Mouse (Mus musculus): ENCODE measurements around the gene Ptcra. TPM values are rescaled to one million over a fixed set of nuclear protein-coding genes. Genes with fewer than 3 reads are reported as not detected.

Ptcra gene
- total and polyA plus RNA-seq, 3 experiments = 0.17 to 0.56 (median 0.34) TPM

DNA sequence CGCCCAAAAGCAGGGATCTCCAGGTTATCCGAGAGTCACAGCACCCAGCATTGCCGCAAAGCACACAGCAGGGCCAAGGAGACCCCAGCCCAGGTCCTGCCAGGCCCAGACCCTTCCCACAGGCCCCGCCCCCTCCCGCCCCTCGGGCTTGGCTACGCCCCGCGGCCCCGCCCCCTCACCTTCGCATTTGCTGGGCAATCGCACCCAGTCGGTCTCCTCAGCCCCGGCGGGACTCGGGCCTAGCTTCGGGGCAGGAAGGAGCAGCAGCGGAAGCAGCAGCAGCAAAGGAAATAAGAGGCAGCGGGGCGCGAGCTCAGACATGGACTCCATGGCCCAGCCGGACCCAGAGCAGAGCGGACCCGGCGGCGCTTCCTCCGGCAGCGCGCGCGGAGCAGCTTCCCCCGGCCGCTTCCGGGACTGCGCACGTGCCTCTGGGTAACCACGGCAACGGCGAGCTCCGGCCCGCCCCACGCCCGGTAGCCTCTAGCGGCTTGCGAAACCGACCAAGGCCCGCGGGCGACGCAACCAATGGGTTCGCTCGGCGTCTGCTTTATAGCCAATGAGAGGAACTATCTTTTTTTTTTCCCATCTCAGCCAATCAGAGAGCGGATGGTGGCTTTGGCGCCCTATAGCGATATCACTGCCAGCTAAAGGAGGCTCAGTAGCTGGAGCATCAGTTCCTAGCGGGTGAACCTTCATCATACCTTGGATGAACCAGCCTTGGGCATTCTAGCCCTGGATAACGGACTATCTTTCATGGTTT lies 11.5 kb downstream of the Ptcra start, which contains the start of gene Cnpy3:
TSS of gene Cnpy3 (minus strand) at position 421 of the 763 bp plus-strand sequence.
- Histone ChIP-seq H3K4me3 (replicated peaks in 1 of 3; ENCODE audit: low read depth in 2 of 3, low read length in 2 of 3, poor library complexity in 1 of 3) (peak within 1 kb of the TSS; percentile 68 to 79 (median 73)), H3K79me2 (replicated peaks; ENCODE audit: control insufficient read depth, extremely low read depth, insufficient read depth, poor library complexity, severe bottlenecking) (peaks cover 29% of the 10 kb centered on the region), H3K4me1 (ENCODE audit: control insufficient read depth in 1 of 2, insufficient read depth in 2 of 2) (peaks cover 7 to 33% of the 10 kb centered on the region in 2 experiments; a peak in 3 of 4 replicates), H3K36me3 (replicated peaks in 1 of 2; ENCODE audit: control insufficient read depth in 1 of 2, insufficient read depth in 1 of 2, low read length in 1 of 2) (peaks cover 4 to 12% of the 10 kb centered on the region in 2 experiments), H3K27me3 (replicated peaks) (no peaks in the 10 kb centered on the region), H3K9me3 (replicated peaks; ENCODE audit: low read length) (peaks cover 13% of the 10 kb centered on the region), H3K9ac (ENCODE audit: insufficient read depth, low read depth) (peak within 1 kb of the TSS; percentile 98), H3K27ac (ENCODE audit: insufficient read depth, low read depth) (peak within 1 kb of the TSS; percentile 99), H3K4me2 (ENCODE audit: insufficient read depth, low read depth, poor library complexity, severe bottlenecking) (peak within 1 kb of the TSS; percentile 88)
- peak; percentile 97 for DNase-seq (ENCODE audit: extremely low read depth)
- dilution Hi-C loops (cut with MboI; ENCODE audit: extremely low pct_ligation_motif_present, extremely low pct_unique_long_range_greater_than_20kb, low sequenced_read_pairs) = no loop called here
- in situ Hi-C loops (cut with MboI; ENCODE audit: low pct_ligation_motif_present, low pct_unique_long_range_greater_than_20kb, low sequenced_read_pairs) = no loop called here
- peak; percentile 94 for TF ChIP-seq CHD2 (IDR thresholded peaks at IDR 0.05; ENCODE audit: low read length)
- TF ChIP-seq ELF1 (IDR thresholded peaks at IDR 0.05; ENCODE audit: low read depth, low read length) = peak; percentile 96
- peak; percentile 96 for TF ChIP-seq MAX (IDR thresholded peaks at IDR 0.05; ENCODE audit: low read length)
- TF ChIP-seq ZC3H11A (IDR thresholded peaks at IDR 0.05; ENCODE audit: low read depth, low read length) = no peak
- no peak for TF ChIP-seq MAFK (IDR thresholded peaks at IDR 0.05; ENCODE audit: insufficient replicate concordance, low read length)
- no peak for TF ChIP-seq PAX5 (IDR thresholded peaks at IDR 0.05; ENCODE audit: low read length)
- no peak for TF ChIP-seq JUN (IDR thresholded peaks at IDR 0.05; ENCODE audit: insufficient read depth, low read depth, low read length)
- peak; percentile 81 for TF ChIP-seq POLR2AphosphoS2 (IDR thresholded peaks at IDR 0.05; ENCODE audit: low read depth, low read length)
- no peak; the same call in none of the 2 replicates for TF ChIP-seq MYC (IDR thresholded peaks at IDR 0.05; ENCODE audit: low read depth, low read length)
- peak; percentile 100 for TF ChIP-seq BHLHE40 (IDR thresholded peaks at IDR 0.05; ENCODE audit: low read depth, low read length)
- peak; percentile 96 for TF ChIP-seq POLR2A (IDR thresholded peaks at IDR 0.05; ENCODE audit: low read depth, low read length)
- TF ChIP-seq TCF12 (IDR thresholded peaks at IDR 0.05; ENCODE audit: low read depth, low read length) = peak; percentile 85
- peak; percentile 76 for TF ChIP-seq IRF4 (IDR thresholded peaks at IDR 0.05; ENCODE audit: low read depth, low read length)
- TF ChIP-seq RAD21 (IDR thresholded peaks at IDR 0.05; ENCODE audit: low read depth, low read length) = no peak
- peak; percentile 69; the same call in 1 of the 2 replicates for TF ChIP-seq UBTF (IDR thresholded peaks at IDR 0.05; ENCODE audit: low read depth, low read length)
- peak; percentile 69 for TF ChIP-seq MEF2A (IDR thresholded peaks at IDR 0.05; ENCODE audit: borderline replicate concordance, low read depth, low read length)
- TF ChIP-seq USF2 (conservative IDR thresholded peaks at IDR 0.05; ENCODE audit: low read depth, low read length) = no peak; the same call in 1 of the 2 replicates
- TF ChIP-seq ZKSCAN1 (IDR thresholded peaks at IDR 0.05; ENCODE audit: borderline replicate concordance, low read depth, low read length) = no peak; the same call in 1 of the 2 replicates
- TF ChIP-seq GABPA (IDR thresholded peaks at IDR 0.05; ENCODE audit: insufficient replicate concordance, low read depth, low read length) = peak; percentile 4; the same call in 1 of the 2 replicates
- TF ChIP-seq USF1 (IDR thresholded peaks at IDR 0.05; ENCODE audit: low read depth, low read length) = peak; percentile 84
- TF ChIP-seq E2F4 (IDR thresholded peaks at IDR 0.05; ENCODE audit: insufficient replicate concordance, low read depth, low read length) = peak; percentile 95; the same call in 1 of the 2 replicates
- TF ChIP-seq MXI1 (IDR thresholded peaks at IDR 0.05; ENCODE audit: low read depth, low read length) = peak; percentile 97
- no peak for TF ChIP-seq JUND (conservative IDR thresholded peaks at IDR 0.05; ENCODE audit: low read depth, low read length)
- 0 out of 2 replicates have a peak, but pooled peaks have one; percentile 37 for TF ChIP-seq ETS1 (conservative IDR thresholded peaks at IDR 0.05; ENCODE audit: low read depth, low read length)
- TF ChIP-seq MAZ (IDR thresholded peaks at IDR 0.05; ENCODE audit: low read depth, low read length) = 0 out of 2 replicates have a peak, but pooled peaks have one; percentile 38
- TF ChIP-seq NELFE (IDR thresholded peaks at IDR 0.05; ENCODE audit: low read depth, low read length) = peak; percentile 94
- TF ChIP-seq HCFC1 (IDR thresholded peaks at IDR 0.05; ENCODE audit: low read depth, low read length) = peak; percentile 87
- no peak for TF ChIP-seq SMC3 (IDR thresholded peaks at IDR 0.05; ENCODE audit: low read depth, low read length)
- TF ChIP-seq CHD1 (IDR thresholded peaks at IDR 0.05; ENCODE audit: low read depth, low read length) = peak; percentile 89; the same call in 1 of the 2 replicates
- TF ChIP-seq CTCF (conservative IDR thresholded peaks at IDR 0.05 in 1 of 2, IDR thresholded peaks at IDR 0.05 in 1 of 2; ENCODE audit: low read depth in 2 of 2, low read length in 2 of 2) = no peak
- peak; percentile 98 for TF ChIP-seq ZNF384 (IDR thresholded peaks at IDR 0.05; ENCODE audit: low read depth, low read length)
- 0 out of 2 replicates have a peak, but pooled peaks have one; percentile 68 for TF ChIP-seq KAT2A (IDR thresholded peaks at IDR 0.05; ENCODE audit: insufficient replicate concordance, low read length)
- peak; percentile 96 for TF ChIP-seq TBP (conservative IDR thresholded peaks at IDR 0.05; ENCODE audit: low read depth, low read length)
- TF ChIP-seq SIN3A (IDR thresholded peaks at IDR 0.05; ENCODE audit: low read length) = peak; percentile 77; the same call in 1 of the 2 replicates
- TF ChIP-seq EP300 (IDR thresholded peaks at IDR 0.05; ENCODE audit: low read length) = 0 out of 2 replicates have a peak, but pooled peaks have one; percentile 26
- peak; percentile 96 for TF ChIP-seq ZMIZ1 (IDR thresholded peaks at IDR 0.05; ENCODE audit: low read depth, low read length)
- peak; percentile 79 for TF ChIP-seq NRF1 (IDR thresholded peaks at IDR 0.05; ENCODE audit: low read depth, low read length)
- peak; percentile 88 for TF ChIP-seq RCOR1 (conservative IDR thresholded peaks at IDR 0.05; ENCODE audit: low read depth, low read length)
